8 mouse cellular contexts compared by ENCODE assay signal in genomic region chr2:136714008-136714411, GRCm38 (mm10). TPM values are rescaled to one million over a fixed set of nuclear protein-coding genes. Genes with fewer than 3 reads are reported as not detected.
DNase-seq lines count a peak whose midpoint lies in the region; ATAC-seq and TF ChIP-seq lines count a peak whose summit lies in the region.

No protein-coding gene starts in this region.

- WGBS in hindbrain, embryonic 14.5 days, result 0% methylated on average over 22 of the region's 22 CpGs

- no peak for TF ChIP-seq CTCF in gastrocnemius, adult 2 months (IDR thresholded peaks at IDR 0.05)

- peak; percentile 46 for DNase-seq in WW6 (ENCODE audit: low read depth, low spot score)
- peak; percentile 78 to 80 for DNase-seq in cerebellum, postnatal 25 days
- DNase-seq in gastrocnemius, adult 2 months, result peak; percentile 79
- DNase-seq in hindbrain, embryonic 14.5 days (ENCODE audit: low spot score), result peak; percentile 73
- peak; percentile 55 to 67 for DNase-seq in layer of hippocampus, postnatal 25 days (ENCODE audit: extremely low spot score in 1 of 2, low spot score in 1 of 2)
- peak; percentile 87 for DNase-seq in lung, postnatal 10 days
- peak; percentile 31 for DNase-seq in retina, postnatal 7 days (ENCODE audit: low read depth, low spot score)
- DNase-seq in yolk sac, embryonic 10.5 days (ENCODE audit: low spot score), result peak; percentile 74

- no peaks in the 10 kb centered on the region for H3K36me3 ChIP-seq in hindbrain, embryonic 14.5 days (replicated peaks; ENCODE audit: control insufficient read depth, insufficient read depth)

- H3K27ac ChIP-seq in gastrocnemius, adult 2 months, result no peak overlapping the region
- H3K27ac ChIP-seq in hindbrain, embryonic 14.5 days, result peak overlapping the region; percentile 93

- peak overlapping the region; percentile 66 for H3K9ac ChIP-seq in hindbrain, embryonic 14.5 days

- H3K4me3 ChIP-seq in gastrocnemius, adult 2 months, result no peak overlapping the region
- peak overlapping the region; percentile 55 for H3K4me3 ChIP-seq in hindbrain, embryonic 14.5 days (replicated peaks; ENCODE audit: low read length)

- H3K4me1 ChIP-seq in hindbrain, embryonic 14.5 days (replicated peaks; ENCODE audit: control insufficient read depth, insufficient read depth, low read length), result peaks cover 32% of the 10 kb centered on the region

- H3K27me3 ChIP-seq in hindbrain, embryonic 14.5 days (ENCODE audit: control insufficient read depth, insufficient read depth, low read length), result no peaks in the 10 kb centered on the region

- H3K4me2 ChIP-seq in hindbrain, embryonic 14.5 days (replicated peaks), result peak overlapping the region; percentile 68

- no peaks in the 10 kb centered on the region for H3K9me3 ChIP-seq in hindbrain, embryonic 14.5 days (ENCODE audit: control insufficient read depth, low read length)

- peak; percentile 67 for ATAC-seq in hindbrain, embryonic 14.5 days (ENCODE audit: low FRiP score)

- intact Hi-C loops in gastrocnemius, adult 2 months (cut with DNase I), result loop anchor here (10.0 kb wide), 1 partner anchor 229 kb away; no protein-coding TSS in a partner anchor

RNA-seq across cellular contexts. Expression of gene Snap25, which starts 0.8 kb away (rescaled TPM):
- not detected for total RNA-seq in gastrocnemius, adult 2 months (2021)
- polyA plus RNA-seq in hindbrain, embryonic 14.5 days (2014; fragmentation: Nextera tagmentation; extraction: Ambion mirVana), result 266 and 270 TPM in 2 replicates
- 1,000 to 10,000 TPM; 1,881 to 1,910 TPM for total RNA-seq in layer of hippocampus, postnatal 25 days (2021)

Comparison
In these comparisons a context has a peak if more than half of its experiments do, and no peak if none do; other contexts are left out.
1. DNase-seq: peak in every context shown above with its lines; median percentile 87 in lung, postnatal 10 days; 79 in cerebellum, postnatal 25 days; 79 in gastrocnemius, adult 2 months; 74 in yolk sac, embryonic 10.5 days; 73 in hindbrain, embryonic 14.5 days; 61 in layer of hippocampus, postnatal 25 days; 46 in WW6; 31 in retina, postnatal 7 days.
2. RNA of gene Snap25, which starts 0.8 kb away (total RNA-seq): 1,881 to 1,910 TPM in layer of hippocampus, postnatal 25 days; not detected in gastrocnemius, adult 2 months; every median in the first group is over 1,000 times any median in the second.